Mouse (Mus musculus) heart, embryonic 13.5 days (tissue): ENCODE results near the gene Etfa. TPM values are rescaled to one million over a fixed set of nuclear protein-coding genes. Genes with fewer than 3 reads are reported as not detected.

Experiments
- ATAC-seq: fragments of 200-750 bp; cut with Nextera tagmentation; 2 replicates; pipeline ENCODE4 v1.8.0; 2017; ENCODE audit warnings: moderate TSS enrichment; ENCODE audit not compliant: insufficient number of reproducible peaks, low FRiP score, low TSS enrichment; ENCODE audit errors: extremely low read depth
- H3K27ac ChIP-seq: fragments of 300-500 bp; sonication (generic); replicated peaks from 2 replicates; pipeline ENCODE4 v1.5.1; 2015; ENCODE audit warnings: moderate library complexity, mild to moderate bottlenecking, inconsistent platforms
- H3K27me3 ChIP-seq: fragments of 300-500 bp; sonication (generic); replicated peaks from 2 replicates; pipeline ENCODE4 v1.6.1; 2015; ENCODE audit warnings: mild to moderate bottlenecking, inconsistent platforms
- H3K36me3 ChIP-seq: fragments of 300-500 bp; sonication (generic); 2 replicates; pipeline ENCODE4 v1.6.1; 2015; ENCODE audit warnings: mild to moderate bottlenecking, inconsistent platforms
- H3K4me1 ChIP-seq: fragments of 300-500 bp; sonication (generic); 2 replicates; pipeline ENCODE4 v1.6.1; 2015; ENCODE audit warnings: inconsistent platforms
- H3K4me2 ChIP-seq: fragments of 300-500 bp; sonication (generic); 2 replicates; pipeline ENCODE4 v1.6.1; 2015; ENCODE audit warnings: inconsistent platforms, mild to moderate bottlenecking, moderate library complexity
- H3K4me3 ChIP-seq: fragments of 300-500 bp; sonication (generic); 2 replicates; pipeline ENCODE4 v1.5.1; 2015; ENCODE audit warnings: moderate library complexity, mild to moderate bottlenecking, inconsistent platforms
- H3K9ac ChIP-seq: fragments of 300-500 bp; sonication (generic); 2 replicates; pipeline ENCODE4 v1.6.1; 2015; ENCODE audit warnings: inconsistent platforms, mild to moderate bottlenecking, moderate library complexity
- H3K9me3 ChIP-seq: fragments of 300-500 bp; sonication (generic); 2 replicates; pipeline ENCODE4 v1.6.1; 2016; ENCODE audit warnings: inconsistent platforms
- WGBS: fragments of 180-500 bp; shearing (Covaris S2); methylation state at CpG from one replicate; pipeline ENCODE4 v1.1.7; 2015; ENCODE audit warnings: mixed read lengths; 5-methylcytosine and 5-hydroxymethylcytosine counted together
- polyA plus RNA-seq: library from polyadenylated mRNA; unstranded; fragments of >200 nt; fragmentation: Nextera tagmentation; extraction: Ambion mirVana; gene quantifications from 2 replicates; pipeline ENCODE4 v1.2.1, GENCODE M21; 2015

Etfa gene
- polyA plus RNA-seq, 1 experiment from 2014 or later, result 286 TPM

DNA sequence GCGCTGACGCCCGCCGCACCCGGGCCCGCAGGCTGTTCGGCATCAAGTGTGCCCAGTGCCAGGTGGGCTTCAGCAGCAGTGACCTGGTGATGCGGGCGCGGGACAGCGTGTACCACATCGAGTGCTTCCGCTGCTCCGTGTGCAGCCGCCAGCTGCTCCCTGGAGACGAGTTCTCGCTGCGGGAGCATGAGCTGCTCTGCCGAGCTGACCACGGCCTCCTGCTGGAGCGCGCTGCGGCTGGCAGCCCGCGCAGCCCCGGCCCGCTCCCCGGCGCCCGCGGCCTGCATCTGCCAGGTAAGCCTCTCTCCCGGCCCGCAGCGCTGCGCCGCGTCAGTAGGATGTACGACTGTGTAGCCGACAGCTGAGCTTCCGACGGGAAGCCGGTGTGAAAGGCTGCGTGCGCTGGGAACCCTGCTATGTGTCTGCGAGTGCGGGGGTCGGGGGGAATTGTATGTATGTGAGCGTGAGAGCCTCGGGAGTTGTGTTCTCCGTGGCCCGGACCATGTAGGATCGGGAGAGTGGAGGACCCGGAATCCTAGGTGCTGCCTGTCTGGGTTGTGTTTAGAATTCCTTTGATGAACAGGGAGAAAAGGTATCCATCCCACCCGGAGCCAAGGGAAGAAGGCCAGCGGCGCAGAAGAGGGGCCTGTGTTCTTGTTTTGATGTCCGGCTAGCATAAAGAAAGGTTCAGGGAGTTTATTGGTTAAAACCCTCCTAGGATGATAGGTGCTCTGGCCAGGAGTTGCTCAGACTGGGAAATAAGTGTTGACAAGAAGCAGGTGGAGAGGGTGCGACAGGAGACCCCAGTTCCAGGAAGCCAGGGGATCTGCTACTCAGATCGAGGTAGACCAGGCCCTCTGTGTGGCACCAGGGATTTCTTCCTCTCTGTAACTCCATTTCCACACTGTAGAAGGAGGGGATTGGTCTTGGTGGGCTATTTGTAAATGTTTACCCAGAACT lies 30.6 kb upstream of the Etfa start:
- Histone ChIP-seq H3K4me2 (peak overlapping the region; percentile 71), H3K9ac (peak overlapping the region; percentile 41; the same call in 1 of the 2 replicates), H3K27me3 (peaks cover 99% of the 10 kb centered on the region), H3K9me3 (no peaks in the 10 kb centered on the region), H3K4me3 (peak overlapping the region; percentile 53), H3K4me1 (peaks cover 60% of the 10 kb centered on the region), H3K36me3 (no peaks in the 10 kb centered on the region), H3K27ac (no peak overlapping the region)
- 3% methylated on average over 59 of the region's 59 CpGs for WGBS
- no peak for ATAC-seq

DNA sequence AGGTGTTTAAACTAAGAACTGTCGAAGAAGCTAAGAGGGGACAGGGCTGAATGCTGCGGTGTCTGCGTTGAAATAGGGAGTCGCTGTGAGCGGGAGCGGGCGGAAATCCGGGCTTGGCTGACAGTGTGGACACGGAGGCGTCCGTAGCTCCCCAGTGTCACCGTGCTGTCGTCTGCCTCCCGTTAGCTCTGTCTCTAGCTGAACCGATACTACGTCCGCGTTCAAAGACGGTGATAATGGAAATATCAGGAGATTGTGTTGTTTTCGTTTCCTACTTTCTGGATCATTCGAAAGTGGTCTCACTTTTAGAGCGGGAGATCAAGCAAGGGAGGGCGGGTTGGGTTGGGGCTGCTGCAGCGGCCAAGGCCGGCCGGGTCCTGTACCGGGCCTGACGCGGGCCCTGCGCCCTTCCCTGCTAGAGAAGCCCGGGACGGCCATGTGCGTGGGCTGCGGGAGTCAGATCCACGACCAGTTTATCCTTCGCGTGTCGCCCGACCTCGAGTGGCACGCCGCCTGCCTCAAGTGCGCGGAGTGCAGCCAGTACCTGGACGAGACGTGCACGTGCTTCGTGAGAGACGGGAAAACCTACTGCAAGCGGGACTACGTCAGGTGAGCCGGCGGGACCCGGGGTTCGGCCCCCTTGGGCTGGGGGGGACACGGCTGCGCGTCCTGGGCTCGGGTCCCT lies 29.8 kb upstream of the Etfa start:
- Histone ChIP-seq H3K4me2 (peak overlapping the region; percentile 71), H3K27ac (no peak overlapping the region), H3K36me3 (no peaks in the 10 kb centered on the region), H3K27me3 (peaks cover 99% of the 10 kb centered on the region), H3K4me3 (peak overlapping the region; percentile 53), H3K9ac (peak overlapping the region; percentile 41; the same call in 1 of the 2 replicates), H3K4me1 (peaks cover 60% of the 10 kb centered on the region), H3K9me3 (no peaks in the 10 kb centered on the region)
- WGBS, result under 1% methylated on average over 59 of the region's 59 CpGs
- no peak for ATAC-seq

GRCm38 (mm10) chr9:55540888-55541287 lies 28.8 kb upstream of the Etfa start:
- Histone ChIP-seq H3K27me3 (peaks cover 98% of the 10 kb centered on the region), H3K27ac (no peak overlapping the region), H3K36me3 (no peaks in the 10 kb centered on the region), H3K9me3 (no peaks in the 10 kb centered on the region), H3K4me1 (peaks cover 52% of the 10 kb centered on the region), H3K4me2 (peak overlapping the region; percentile 71), H3K4me3 (peak overlapping the region; percentile 53), H3K9ac (peak overlapping the region; percentile 58; the same call in 1 of the 2 replicates)
- ATAC-seq, result peak; percentile 62
- WGBS, result 0% methylated on average over 28 of the region's 28 CpGs

DNA sequence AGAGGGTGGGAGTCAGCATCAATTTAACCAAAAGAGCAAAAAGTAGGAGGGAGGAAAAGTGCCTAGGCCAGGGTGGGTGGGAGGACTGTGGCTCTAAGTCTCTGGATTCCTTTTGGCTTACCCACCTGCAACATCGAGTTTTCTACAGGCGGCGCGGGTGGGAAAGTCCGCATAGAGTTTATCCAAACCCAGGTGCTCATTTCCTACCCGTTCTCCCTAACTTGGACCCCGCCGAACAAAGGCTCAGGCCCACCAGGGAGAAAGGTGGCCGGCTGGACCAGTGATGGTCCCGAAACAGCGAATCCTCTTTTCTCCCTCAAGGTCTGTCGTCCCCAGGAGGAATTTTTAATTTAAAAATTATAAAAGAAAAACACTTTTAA lies 28.3 kb upstream of the Etfa start:
- H3K9ac ChIP-seq, result peak overlapping the region; percentile 58; the same call in 1 of the 2 replicates
- ATAC-seq, result no peak

DNA sequence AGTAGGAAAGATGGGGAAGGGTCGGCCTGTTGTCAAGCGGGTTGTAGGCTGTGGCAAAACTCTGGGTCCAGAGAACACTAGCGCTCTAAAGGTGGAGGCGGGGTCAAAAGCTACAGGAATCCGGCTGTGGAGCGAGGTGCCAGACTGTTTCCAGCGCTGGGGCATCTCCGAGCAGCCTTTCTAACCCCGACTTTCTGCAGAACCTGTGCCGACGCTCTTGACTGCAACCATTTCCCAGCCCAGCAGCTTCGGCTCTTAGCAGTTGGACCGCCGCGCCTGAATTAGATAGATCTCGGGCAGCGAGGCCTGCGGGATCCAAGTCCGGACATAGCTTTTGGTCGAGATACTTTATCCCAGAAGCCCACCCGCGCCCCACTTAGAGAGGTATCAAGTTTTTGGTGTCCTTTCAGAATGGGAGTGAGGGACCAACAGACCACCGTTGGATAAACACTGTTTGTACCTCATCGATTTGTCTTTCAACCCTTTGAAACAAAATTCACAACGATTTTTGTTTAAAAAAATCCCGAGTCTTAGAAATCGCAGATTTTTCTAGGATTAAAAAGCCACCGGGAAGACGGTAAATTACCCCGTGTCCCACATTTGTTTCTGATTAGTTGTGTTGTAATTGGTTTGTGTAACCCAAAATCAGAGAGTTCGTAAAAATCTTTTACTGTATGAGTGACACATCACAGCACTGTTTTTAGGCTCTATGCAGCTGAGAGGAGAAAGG lies 27.8 kb upstream of the Etfa start:
- no peak for ATAC-seq
- Histone ChIP-seq H3K27ac (no peak overlapping the region), H3K27me3 (peaks cover 92% of the 10 kb centered on the region), H3K9ac (no peak overlapping the region), H3K9me3 (no peaks in the 10 kb centered on the region), H3K36me3 (no peaks in the 10 kb centered on the region), H3K4me3 (peak overlapping the region; percentile 53), H3K4me1 (peaks cover 41% of the 10 kb centered on the region), H3K4me2 (peak overlapping the region; percentile 71)
- WGBS, result 2% methylated on average over 31 of the region's 31 CpGs

More for the DNA sequence above, 28.3 kb upstream of the Etfa start:
- H3K4me3 ChIP-seq, result peak overlapping the region; percentile 53
- H3K4me2 ChIP-seq, result peak overlapping the region; percentile 71
- H3K9me3 ChIP-seq, result no peaks in the 10 kb centered on the region
- H3K4me1 ChIP-seq, result peaks cover 47% of the 10 kb centered on the region
- H3K27ac ChIP-seq, result no peak overlapping the region
- H3K36me3 ChIP-seq, result no peaks in the 10 kb centered on the region
- WGBS, result 2% methylated on average over 12 of the region's 12 CpGs
- peaks cover 93% of the 10 kb centered on the region for H3K27me3 ChIP-seq

DNA sequence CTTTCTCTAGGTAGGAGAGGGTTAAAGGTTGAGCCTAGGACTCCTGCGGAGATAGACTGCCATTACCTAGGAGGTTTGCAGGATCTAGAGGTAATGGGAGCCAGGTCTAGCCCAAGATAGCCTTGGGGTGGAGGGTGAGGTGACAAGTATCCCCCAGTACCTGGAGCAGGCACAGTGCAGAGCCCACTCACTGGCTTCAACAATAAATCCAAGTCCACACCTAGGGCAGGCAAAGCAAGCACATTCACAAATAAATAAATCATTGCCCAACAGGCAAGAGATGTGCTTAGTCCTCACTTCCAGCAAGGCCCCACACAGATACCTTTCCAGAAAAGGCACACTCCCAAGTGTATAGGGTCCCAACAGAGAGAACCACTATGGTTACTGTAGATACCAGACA lies 27.0 kb upstream of the Etfa start:
- ATAC-seq, result no peak
- H3K4me1 ChIP-seq, result peaks cover 33% of the 10 kb centered on the region
- H3K4me3 ChIP-seq, result no peak overlapping the region
- H3K9me3 ChIP-seq, result no peaks in the 10 kb centered on the region
- no peak overlapping the region for H3K9ac ChIP-seq
- 4% methylated on average over 1 of the region's 1 CpGs for WGBS
- no peak overlapping the region for H3K27ac ChIP-seq
- peaks cover 84% of the 10 kb centered on the region for H3K27me3 ChIP-seq
- no peaks in the 10 kb centered on the region for H3K36me3 ChIP-seq
- no peak overlapping the region for H3K4me2 ChIP-seq

DNA sequence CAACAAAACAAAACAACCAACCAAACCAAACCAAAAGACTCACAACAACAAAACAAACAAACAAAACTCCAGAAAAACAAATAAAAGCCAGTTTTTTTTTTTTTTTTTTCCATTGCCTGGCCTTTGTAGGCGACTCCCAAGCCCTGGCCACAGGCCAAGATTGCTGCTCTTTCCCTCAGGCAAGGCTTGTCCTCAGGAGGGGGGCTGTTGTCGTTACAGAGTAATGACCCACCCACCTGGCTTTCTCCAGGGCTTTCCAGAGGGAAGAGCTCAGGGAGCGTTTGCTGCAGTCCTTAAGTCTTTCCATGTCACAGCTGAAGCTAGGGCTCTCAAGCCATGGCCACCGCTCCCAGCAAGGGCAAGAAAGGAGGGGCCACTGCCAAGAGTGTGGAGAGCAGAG lies 26.3 kb upstream of the Etfa start, which contains the start of gene Isl2:
TSS of gene Isl2 (plus strand) at position 296 of the 400 bp plus-strand sequence.
- peaks cover 29% of the 10 kb centered on the region for H3K4me1 ChIP-seq
- peak within 1 kb of the TSS; percentile 53 for H3K4me3 ChIP-seq
- no peaks in the 10 kb centered on the region for H3K36me3 ChIP-seq
- H3K9ac ChIP-seq, result no peak within 1 kb of the TSS
- peaks cover 77% of the 10 kb centered on the region for H3K27me3 ChIP-seq
- H3K4me2 ChIP-seq, result peak within 1 kb of the TSS; percentile 71
- 14% methylated on average over 4 of the region's 4 CpGs for WGBS
- H3K9me3 ChIP-seq, result no peaks in the 10 kb centered on the region
- ATAC-seq, result no peak
- H3K27ac ChIP-seq, result no peak within 1 kb of the TSS

GRCm38 (mm10) chr9:55535907-55536306 lies 23.9 kb upstream of the Etfa start:
- Histone ChIP-seq H3K9me3 (no peaks in the 10 kb centered on the region), H3K4me2 (no peak overlapping the region), H3K9ac (no peak overlapping the region), H3K4me1 (peaks cover 11% of the 10 kb centered on the region), H3K36me3 (no peaks in the 10 kb centered on the region), H3K27me3 (peaks cover 59% of the 10 kb centered on the region), H3K4me3 (no peak overlapping the region), H3K27ac (no peak overlapping the region)
- ATAC-seq, result no peak
- 13% methylated on average over 3 of the region's 3 CpGs for WGBS

DNA sequence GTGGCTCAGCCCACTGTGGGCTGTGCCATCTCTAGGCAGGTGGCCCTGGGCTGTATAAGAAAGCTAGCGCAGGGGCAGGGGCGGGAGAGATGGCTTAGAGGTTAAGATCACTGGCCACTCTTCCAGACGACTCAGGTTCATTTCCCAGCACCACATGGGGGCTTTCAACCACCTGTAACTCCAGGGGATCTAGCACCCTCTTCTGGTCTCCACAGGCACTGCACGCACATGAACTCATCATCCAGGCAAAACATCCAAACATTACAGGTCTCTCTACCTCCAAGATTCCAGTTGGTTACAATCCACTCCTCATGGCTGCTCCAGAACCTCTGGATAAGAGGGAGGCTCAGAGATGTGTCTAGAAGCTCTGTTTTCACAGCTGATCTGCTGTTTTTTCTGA lies 13.7 kb upstream of the Etfa start:
- Histone ChIP-seq H3K4me3 (no peak overlapping the region), H3K4me1 (no peaks in the 10 kb centered on the region), H3K36me3 (no peaks in the 10 kb centered on the region), H3K9ac (no peak overlapping the region), H3K27me3 (peaks cover 9% of the 10 kb centered on the region; the same call in 1 of the 2 replicates), H3K27ac (no peak overlapping the region), H3K4me2 (no peak overlapping the region), H3K9me3 (no peaks in the 10 kb centered on the region)
- ATAC-seq, result no peak
- WGBS, result 38% methylated on average over 4 of the region's 4 CpGs

DNA sequence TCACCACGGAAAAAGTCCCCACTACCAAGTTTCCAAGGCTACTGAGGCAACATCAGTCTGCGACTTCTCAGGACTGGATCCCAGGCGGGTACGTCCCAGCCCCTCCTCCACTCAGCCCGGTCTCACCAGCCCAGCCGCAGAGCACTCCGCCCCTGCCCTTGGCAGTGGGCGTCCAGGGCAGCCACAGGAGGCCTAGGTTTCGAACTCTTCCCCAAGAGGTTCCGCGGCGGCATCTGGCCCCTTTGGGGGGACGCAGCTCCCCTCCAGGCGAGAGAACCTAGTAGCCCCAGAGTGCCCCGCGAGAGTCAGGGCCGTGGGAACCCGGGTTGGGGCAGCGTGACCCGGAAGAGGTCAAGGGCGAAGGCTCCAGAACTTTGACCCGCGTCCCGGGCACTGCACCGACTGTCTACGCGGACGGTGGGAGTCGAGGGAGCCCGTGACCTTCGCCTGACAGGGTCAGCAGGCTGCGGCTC lies 486 bp downstream of the Etfa start:
- peak overlapping the region; percentile 97 for H3K9ac ChIP-seq
- peak overlapping the region; percentile 86 for H3K4me2 ChIP-seq
- H3K27me3 ChIP-seq, result peaks cover 28% of the 10 kb centered on the region
- peak overlapping the region; percentile 98 for H3K4me3 ChIP-seq
- H3K4me1 ChIP-seq, result peaks cover 33% of the 10 kb centered on the region
- H3K36me3 ChIP-seq, result no peaks in the 10 kb centered on the region
- H3K9me3 ChIP-seq, result no peaks in the 10 kb centered on the region
- peak overlapping the region; percentile 96 for H3K27ac ChIP-seq
- under 1% methylated on average over 32 of the region's 32 CpGs for WGBS
- ATAC-seq, result peak; percentile 62
